Mouse (Mus musculus): ENCODE results near the gene Ptprm. TPM values are rescaled to one million over a fixed set of nuclear protein-coding genes. Genes with fewer than 3 reads are reported as not detected.
A peak's percentile ranks its signal among the peaks of the same experiment; 100 is the strongest.

Gene Ptprm
- 16.1 and 18.2 TPM in 2 replicates for polyA plus RNA-seq (2016; fragmentation: Nextera tagmentation; extraction: Ambion mirVana)

DNA sequence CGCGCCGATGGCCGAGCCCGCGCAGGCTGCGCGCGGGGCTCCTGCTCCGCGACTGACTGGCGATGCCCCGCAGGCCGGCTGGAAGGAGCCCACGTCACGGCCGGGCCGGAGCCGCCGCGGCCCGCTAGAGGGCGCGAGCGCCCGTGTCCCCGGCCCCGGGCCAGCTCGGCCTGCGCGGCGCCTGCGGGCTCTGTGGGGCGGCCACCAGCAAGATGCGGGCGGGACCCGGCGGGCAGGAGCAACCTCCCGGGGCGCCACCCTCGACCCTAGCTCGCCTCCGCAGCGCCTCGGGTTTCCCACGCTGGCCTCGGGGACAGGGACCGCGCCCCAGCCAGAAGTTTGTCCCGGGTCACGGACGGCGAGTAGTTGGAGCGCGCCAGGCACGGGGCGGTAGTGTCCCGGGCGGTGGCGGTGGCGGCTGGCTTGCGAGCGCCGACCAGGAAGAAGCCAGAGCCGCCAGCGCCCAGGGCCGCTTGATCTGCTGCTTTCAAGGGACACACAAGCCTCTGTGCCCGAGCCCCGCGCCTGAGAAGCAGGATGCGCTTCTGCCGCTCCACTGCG lies at the start of gene Ptprm:
Gene Ptprm (minus strand): TSS at position 7 of the 561 bp plus-strand sequence.
- peak within 1 kb of the TSS; percentile 73 for H3K4me3 ChIP-seq
- H3K4me2 ChIP-seq, result peak within 1 kb of the TSS; percentile 93
- H3K9me3 ChIP-seq (replicated peaks), result no peaks in the 10 kb centered on the region
- WGBS, result under 1% methylated on average over 71 of the region's 73 CpGs
- peak within 1 kb of the TSS; percentile 60 for H3K27ac ChIP-seq (ENCODE audit: poor library complexity, severe bottlenecking)
- peak within 1 kb of the TSS; percentile 82 for H3K9ac ChIP-seq
- peak; percentile 90 for ATAC-seq (ENCODE audit: insufficient number of reproducible peaks, low FRiP score)
- H3K4me1 ChIP-seq (replicated peaks), result peaks cover 8% of the 10 kb centered on the region; the same call in 1 of the 2 replicates
- H3K27me3 ChIP-seq (replicated peaks), result no peaks in the 10 kb centered on the region
- no peaks in the 10 kb centered on the region for H3K36me3 ChIP-seq

GRCm38 (mm10) chr17:67396205-67396604 lies 41.9 kb upstream of the Ptprm start:
- no peaks in the 10 kb centered on the region for H3K36me3 ChIP-seq
- whole genome bisulfite sequencing, result 82% methylated on average over 2 of the region's 2 CpGs
- no peak overlapping the region for H3K4me3 ChIP-seq
- H3K27me3 ChIP-seq (replicated peaks), result no peaks in the 10 kb centered on the region
- H3K4me2 ChIP-seq, result no peak overlapping the region
- no peak for ATAC-seq (ENCODE audit: insufficient number of reproducible peaks, low FRiP score)
- H3K4me1 ChIP-seq (replicated peaks), result no peaks in the 10 kb centered on the region
- H3K9me3 ChIP-seq (replicated peaks), result no peaks in the 10 kb centered on the region
- H3K9ac ChIP-seq, result no peak overlapping the region
- H3K27ac ChIP-seq (ENCODE audit: poor library complexity, severe bottlenecking), result no peak overlapping the region

GRCm38 (mm10) chr17:67390851-67391250 lies 36.6 kb upstream of the Ptprm start:
- H3K4me3 ChIP-seq, result no peak overlapping the region
- no peaks in the 10 kb centered on the region for H3K36me3 ChIP-seq
- no peak overlapping the region for H3K4me2 ChIP-seq
- 16% methylated on average over 5 of the region's 5 CpGs for WGBS
- no peaks in the 10 kb centered on the region for H3K9me3 ChIP-seq (replicated peaks)
- H3K27ac ChIP-seq (ENCODE audit: poor library complexity, severe bottlenecking), result no peak overlapping the region; the same call in 1 of the 2 replicates
- peak; percentile 82 for ATAC-seq (ENCODE audit: insufficient number of reproducible peaks, low FRiP score)
- no peak overlapping the region for H3K9ac ChIP-seq
- no peaks in the 10 kb centered on the region for H3K27me3 ChIP-seq (replicated peaks)
- peaks cover 9% of the 10 kb centered on the region for H3K4me1 ChIP-seq (replicated peaks)

GRCm38 (mm10) chr17:67388171-67388570 lies 33.9 kb upstream of the Ptprm start:
- Histone ChIP-seq H3K4me2 (no peak overlapping the region), H3K9ac (no peak overlapping the region), H3K4me3 (no peak overlapping the region), H3K9me3 (replicated peaks) (no peaks in the 10 kb centered on the region), H3K27ac (ENCODE audit: poor library complexity, severe bottlenecking) (no peak overlapping the region), H3K36me3 (no peaks in the 10 kb centered on the region), H3K27me3 (replicated peaks) (no peaks in the 10 kb centered on the region), H3K4me1 (replicated peaks) (peaks cover 9% of the 10 kb centered on the region)
- WGBS, result 79% methylated on average over 7 of the region's 7 CpGs
- no peak for ATAC-seq (ENCODE audit: insufficient number of reproducible peaks, low FRiP score)

- WGBS, result 58% methylated on average over 6 of the region's 6 CpGs
Measured at GRCm38 (mm10) chr17:67385286-67385685, 31.0 kb upstream of the Ptprm start.

GRCm38 (mm10) chr17:67383635-67384034 lies 29.4 kb upstream of the Ptprm start:
- no peak for ATAC-seq (ENCODE audit: insufficient number of reproducible peaks, low FRiP score)
- H3K4me2 ChIP-seq, result no peak overlapping the region
- no peak overlapping the region for H3K4me3 ChIP-seq
- no peak overlapping the region for H3K27ac ChIP-seq (ENCODE audit: poor library complexity, severe bottlenecking)
- H3K9me3 ChIP-seq (replicated peaks), result no peaks in the 10 kb centered on the region
- H3K4me1 ChIP-seq (replicated peaks), result 0 out of 2 replicates have a peak, but pooled peaks cover 8% of the 10 kb centered on the region
- H3K36me3 ChIP-seq, result no peaks in the 10 kb centered on the region
- H3K27me3 ChIP-seq (replicated peaks), result no peaks in the 10 kb centered on the region
- H3K9ac ChIP-seq, result no peak overlapping the region
- 73% methylated on average over 1 of the region's 1 CpGs for WGBS

More at GRCm38 (mm10) chr17:67385286-67385685, 31.0 kb upstream of the Ptprm start:
- Histone ChIP-seq H3K36me3 (no peaks in the 10 kb centered on the region), H3K9me3 (replicated peaks) (no peaks in the 10 kb centered on the region), H3K4me3 (no peak overlapping the region), H3K4me1 (replicated peaks) (peaks cover 9% of the 10 kb centered on the region; the same call in 1 of the 2 replicates), H3K27me3 (replicated peaks) (no peaks in the 10 kb centered on the region), H3K27ac (ENCODE audit: poor library complexity, severe bottlenecking) (no peak overlapping the region), H3K9ac (no peak overlapping the region), H3K4me2 (no peak overlapping the region)
- no peak for ATAC-seq (ENCODE audit: insufficient number of reproducible peaks, low FRiP score)

DNA sequence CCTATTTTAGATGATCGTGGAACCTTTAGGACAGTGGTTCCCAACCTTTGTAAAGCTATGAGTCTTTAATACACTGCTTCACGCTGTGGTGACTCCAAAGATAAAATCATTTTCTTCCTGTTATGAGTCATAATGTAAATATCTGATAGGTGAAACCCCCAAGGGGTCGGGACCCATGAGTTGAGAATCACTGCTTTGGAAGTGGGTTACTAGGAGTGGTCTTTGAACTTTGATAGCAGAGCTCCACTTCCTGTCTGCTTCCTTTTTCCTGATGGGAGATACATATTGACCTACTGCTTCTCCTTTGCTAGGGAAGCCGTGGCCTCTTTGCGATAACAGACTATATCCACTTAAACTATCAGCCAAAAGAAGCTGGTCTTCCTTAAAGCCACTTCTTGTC lies 27.4 kb upstream of the Ptprm start:
- Histone ChIP-seq H3K36me3 (no peaks in the 10 kb centered on the region), H3K9ac (no peak overlapping the region), H3K27ac (ENCODE audit: poor library complexity, severe bottlenecking) (no peak overlapping the region), H3K4me1 (replicated peaks) (0 out of 2 replicates have a peak, but pooled peaks cover 8% of the 10 kb centered on the region), H3K4me3 (no peak overlapping the region), H3K4me2 (no peak overlapping the region), H3K9me3 (replicated peaks) (no peaks in the 10 kb centered on the region), H3K27me3 (replicated peaks) (no peaks in the 10 kb centered on the region)
- WGBS, result 60% methylated on average over 5 of the region's 5 CpGs
- ATAC-seq (ENCODE audit: insufficient number of reproducible peaks, low FRiP score), result no peak

- WGBS, result 88% methylated on average over 7 of the region's 7 CpGs
- Histone ChIP-seq H3K9me3 (replicated peaks) (no peaks in the 10 kb centered on the region), H3K27me3 (replicated peaks) (no peaks in the 10 kb centered on the region), H3K4me3 (no peak overlapping the region), H3K4me1 (replicated peaks) (no peaks in the 10 kb centered on the region), H3K9ac (no peak overlapping the region), H3K27ac (ENCODE audit: poor library complexity, severe bottlenecking) (no peak overlapping the region), H3K36me3 (no peaks in the 10 kb centered on the region), H3K4me2 (no peak overlapping the region)
- no peak for ATAC-seq (ENCODE audit: insufficient number of reproducible peaks, low FRiP score)
Measured at GRCm38 (mm10) chr17:67367866-67368265, 13.6 kb upstream of the Ptprm start.

- H3K4me3 ChIP-seq, result no peak overlapping the region
- no peaks in the 10 kb centered on the region for H3K9me3 ChIP-seq (replicated peaks)
- H3K9ac ChIP-seq, result no peak overlapping the region
- H3K4me1 ChIP-seq (replicated peaks), result no peaks in the 10 kb centered on the region
- WGBS, result 62% methylated on average over 1 of the region's 1 CpGs
- H3K36me3 ChIP-seq, result no peaks in the 10 kb centered on the region
- no peak overlapping the region for H3K4me2 ChIP-seq
- no peaks in the 10 kb centered on the region for H3K27me3 ChIP-seq (replicated peaks)
- ATAC-seq (ENCODE audit: insufficient number of reproducible peaks, low FRiP score), result no peak
- H3K27ac ChIP-seq (ENCODE audit: poor library complexity, severe bottlenecking), result no peak overlapping the region
Measured at GRCm38 (mm10) chr17:67364491-67364890, 10.2 kb upstream of the Ptprm start.

DNA sequence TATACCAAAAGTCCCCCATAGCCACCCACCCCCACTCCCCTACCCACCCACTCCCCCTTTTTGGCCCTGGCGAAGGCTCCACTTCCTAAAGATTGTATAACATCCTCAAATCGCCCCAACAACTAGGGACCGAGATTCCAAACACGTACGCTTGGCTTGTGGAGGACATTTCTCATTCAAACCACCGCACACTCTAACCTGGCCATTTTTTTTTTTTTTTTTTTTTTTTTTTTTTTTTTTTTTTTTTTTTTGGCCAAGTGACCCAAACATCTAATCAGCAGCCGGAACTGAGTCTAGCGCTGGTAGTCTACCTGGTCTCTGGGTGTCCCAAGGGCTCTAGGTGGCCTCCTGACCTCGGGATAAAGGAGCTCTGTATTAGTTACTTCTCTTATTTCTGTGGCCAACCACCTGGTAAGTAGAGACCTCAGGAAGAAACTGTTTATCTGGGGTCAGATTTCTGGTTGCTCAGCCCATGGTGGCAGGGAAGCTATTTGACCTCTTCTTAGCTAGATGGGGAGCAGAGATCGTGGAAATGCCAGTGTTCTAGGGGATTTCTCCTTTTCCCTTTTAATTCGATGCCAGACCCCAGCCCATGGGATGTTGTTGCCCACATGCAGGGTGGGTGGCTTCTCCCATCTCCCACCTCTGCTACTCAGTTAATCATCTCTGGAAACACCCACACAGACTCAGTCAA lies 9.3 kb upstream of the Ptprm start:
- 80% methylated on average over 11 of the region's 11 CpGs for WGBS
- H3K9me3 ChIP-seq (replicated peaks), result no peaks in the 10 kb centered on the region
- no peaks in the 10 kb centered on the region for H3K36me3 ChIP-seq
- no peak overlapping the region for H3K9ac ChIP-seq
- no peaks in the 10 kb centered on the region for H3K4me1 ChIP-seq (replicated peaks)
- H3K27ac ChIP-seq (ENCODE audit: poor library complexity, severe bottlenecking), result no peak overlapping the region
- no peak overlapping the region for H3K4me3 ChIP-seq
- H3K4me2 ChIP-seq, result no peak overlapping the region
- ATAC-seq (ENCODE audit: insufficient number of reproducible peaks, low FRiP score), result no peak
- no peaks in the 10 kb centered on the region for H3K27me3 ChIP-seq (replicated peaks)

DNA sequence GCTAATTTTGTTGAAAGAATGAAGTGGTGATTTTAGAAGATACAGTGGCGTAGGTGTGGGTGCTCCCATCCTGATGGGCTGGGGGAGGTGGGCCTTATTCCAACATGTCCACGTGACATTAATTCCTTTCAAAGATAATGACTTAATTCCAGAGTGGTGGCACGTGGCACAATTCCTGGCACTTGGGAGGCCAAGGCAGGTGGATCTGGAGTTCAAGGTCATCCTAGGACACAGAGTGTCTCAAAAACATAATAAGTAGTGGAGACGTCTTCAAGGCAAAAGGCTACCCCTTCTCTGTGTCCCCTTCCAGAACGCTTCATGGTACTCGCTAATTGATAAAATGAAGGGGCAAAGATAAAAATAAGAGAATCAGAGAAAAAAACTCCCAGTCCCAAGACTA lies 7.9 kb upstream of the Ptprm start:
- no peak for ATAC-seq (ENCODE audit: insufficient number of reproducible peaks, low FRiP score)
- no peak overlapping the region for H3K4me3 ChIP-seq
- no peak overlapping the region for H3K27ac ChIP-seq (ENCODE audit: poor library complexity, severe bottlenecking)
- WGBS, result 80% methylated on average over 6 of the region's 6 CpGs
- H3K36me3 ChIP-seq, result no peaks in the 10 kb centered on the region
- H3K9me3 ChIP-seq (replicated peaks), result no peaks in the 10 kb centered on the region
- H3K4me1 ChIP-seq (replicated peaks), result no peaks in the 10 kb centered on the region
- H3K9ac ChIP-seq, result no peak overlapping the region
- H3K27me3 ChIP-seq (replicated peaks), result no peaks in the 10 kb centered on the region
- H3K4me2 ChIP-seq, result no peak overlapping the region
